ENCODE assay signal across 28 mouse cellular contexts in the genomic region with DNA sequence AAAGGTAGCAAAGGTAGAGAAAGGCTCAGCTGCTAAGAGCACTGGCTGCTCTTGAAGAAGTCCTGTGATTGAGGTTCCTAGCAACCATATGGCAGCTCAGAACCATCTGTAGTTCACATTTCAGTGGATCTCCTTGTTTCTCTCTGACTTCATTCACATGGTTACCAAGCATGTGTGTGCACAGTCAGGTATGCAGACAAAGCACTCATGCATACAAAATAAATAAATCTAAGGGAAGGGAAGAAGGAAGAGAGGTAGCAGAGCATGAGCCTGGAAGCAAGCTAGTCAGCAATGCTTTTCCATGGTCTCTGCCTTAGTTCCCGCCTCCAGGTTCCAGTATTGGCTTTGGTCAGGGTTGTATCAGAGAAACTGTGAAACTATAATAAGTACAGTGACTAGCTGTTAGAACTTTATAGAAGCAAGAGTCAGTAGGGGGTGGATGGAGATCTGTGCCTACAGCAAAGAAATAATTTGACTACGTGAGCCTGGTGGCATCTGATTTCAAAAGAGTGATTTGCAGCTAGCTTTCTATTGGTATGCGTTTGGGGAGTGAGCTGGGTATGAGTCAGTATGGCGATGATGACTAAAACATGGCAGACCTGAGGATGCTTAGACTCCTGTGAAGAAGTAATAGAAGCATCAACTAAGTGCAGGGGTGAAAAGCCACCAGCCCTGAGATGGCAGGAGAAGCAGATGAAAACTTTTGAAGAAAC. TPM values are rescaled to one million over a fixed set of nuclear protein-coding genes. Genes with fewer than 3 reads are reported as not detected.
DNase-seq lines count a peak whose midpoint lies in the region; ATAC-seq and TF ChIP-seq lines count a peak whose summit lies in the region.
"Had no signal": no experiment of that assay in that cellular context is flagged by ENCODE, and none has a peak within 500 bp of the region (broad histone marks: within the 10 kb centered on the region; RNA-seq: fewer than 3 reads in every experiment).

No protein-coding gene starts in this region.

- 77% methylated on average over 4 of the region's 4 CpGs for WGBS in kidney, embryonic 16.5 days

- H3K9me3 ChIP-seq in kidney, embryonic 16.5 days (ENCODE audit: low read length) = no peaks in the 10 kb centered on the region
- H3K9me3 ChIP-seq: G1E; heart, embryonic 12.5 days; heart, embryonic 15.5 days; hindbrain, embryonic 10.5 days; hindbrain, embryonic 13.5 days; intestine, embryonic 15.5 days had no signal

- no peak overlapping the region for H3K4me3 ChIP-seq in kidney, embryonic 16.5 days (ENCODE audit: low read length)
- no peak overlapping the region for H3K4me3 ChIP-seq in embryonic fibroblast, embryonic 13.5 days (ENCODE audit: insufficient read depth, low read length)
- H3K4me3 ChIP-seq: heart, embryonic 12.5 days; heart, embryonic 15.5 days; hindbrain, embryonic 10.5 days; hindbrain, embryonic 13.5 days; intestine, embryonic 15.5 days had no signal

- 0 out of 2 replicates have a peak, but pooled peaks cover 1% of the 10 kb centered on the region for H3K4me1 ChIP-seq in kidney, embryonic 16.5 days (ENCODE audit: insufficient read depth, low read length)
- H3K4me1 ChIP-seq in embryonic fibroblast, embryonic 13.5 days (ENCODE audit: control insufficient read depth, insufficient read depth, low read length) = no peaks in the 10 kb centered on the region
- H3K4me1 ChIP-seq: heart, embryonic 12.5 days; heart, embryonic 15.5 days; hindbrain, embryonic 10.5 days; hindbrain, embryonic 13.5 days; intestine, embryonic 15.5 days had no signal

- H3K9ac ChIP-seq in kidney, embryonic 16.5 days (replicated peaks; ENCODE audit: low read length) = no peak overlapping the region
- H3K9ac ChIP-seq: forebrain, postnatal 0 days; heart, embryonic 12.5 days; heart, embryonic 15.5 days; hindbrain, embryonic 13.5 days; intestine, embryonic 15.5 days had no signal

- H3K4me2 ChIP-seq in kidney, embryonic 16.5 days (replicated peaks; ENCODE audit: low read depth, low read length) = no peak overlapping the region
- H3K4me2 ChIP-seq: heart, embryonic 12.5 days; heart, embryonic 15.5 days; hindbrain, embryonic 13.5 days; intestine, embryonic 15.5 days had no signal

- H3K36me3 ChIP-seq in kidney, embryonic 16.5 days (ENCODE audit: insufficient read depth, low read length) = no peaks in the 10 kb centered on the region
- H3K36me3 ChIP-seq: G1E; heart, embryonic 12.5 days; heart, embryonic 15.5 days; hindbrain, embryonic 10.5 days; hindbrain, embryonic 13.5 days; intestine, embryonic 15.5 days had no signal

- no peak for DNase-seq in frontal cortex, adult 2 months (ENCODE audit: extremely low spot score in 1 of 2, low spot score in 1 of 2)
- DNase-seq in kidney, postnatal 36 days = no peak
- DNase-seq: adrenal gland, adult 8-10 months; adrenal gland, postnatal 25 days; B cell, adult 2 months; cerebellum, adult 18-20 months; cerebellum, adult 9-10 months; cerebellum, postnatal 14 days; forebrain, postnatal 0 days; gastrocnemius, postnatal 10 days; gastrocnemius, postnatal 36 days; heart, postnatal 10 days; heart, postnatal 36 days had no signal

- no peaks in the 10 kb centered on the region; the same call in 1 of the 2 replicates for H3K27me3 ChIP-seq in kidney, embryonic 16.5 days (ENCODE audit: insufficient read depth, low read length)
- H3K27me3 ChIP-seq: CH12.LX; heart, embryonic 12.5 days; heart, embryonic 15.5 days; hindbrain, embryonic 13.5 days; intestine, embryonic 15.5 days had no signal

- no peak overlapping the region for H3K27ac ChIP-seq in kidney, embryonic 16.5 days (ENCODE audit: low read length)
- peak overlapping the region; percentile 65 for H3K27ac ChIP-seq in embryonic fibroblast, embryonic 13.5 days (ENCODE audit: insufficient read depth, low read length)
- H3K27ac ChIP-seq: heart, embryonic 15.5 days; hindbrain, embryonic 10.5 days; hindbrain, embryonic 13.5 days; intestine, embryonic 15.5 days had no signal

- no peak for TF ChIP-seq CTCF in embryonic fibroblast, embryonic 13.5 days (IDR thresholded peaks at IDR 0.05; ENCODE audit: borderline replicate concordance, insufficient read depth, low read length)

- no peak for TF ChIP-seq POLR2A in embryonic fibroblast, embryonic 13.5 days (IDR thresholded peaks at IDR 0.05; ENCODE audit: low read depth, low read length)

- peak; percentile 57; the same call in 1 of the 2 replicates for ATAC-seq in frontal cortex, adult (ENCODE audit: low TSS enrichment)
- peak; percentile 59; the same call in 1 of the 2 replicates for ATAC-seq in kidney, embryonic 16.5 days (ENCODE audit: low FRiP score, low TSS enrichment)
- no peak for ATAC-seq in megakaryocyte-erythroid progenitor cell, adult 5-6 weeks (replicated peaks; ENCODE audit: low FRiP score, low TSS enrichment, poor library complexity, severe bottlenecking)
- ATAC-seq: activated CD4-positive, CD25-positive, alpha-beta regulatory T cell, adult 4 months; forebrain, embryonic 14.5 days; forebrain, postnatal 0 days; hindbrain, embryonic 16.5 days; intestine, embryonic 15.5 days had no signal

RNA-seq across cellular contexts. Expression of a gene that starts 7.9 kb away (rescaled TPM):
- 1.3 and 2.2 TPM in 2 replicates for polyA plus RNA-seq in frontal cortex, adult 2 months (2012; rRNA removed)
- 21.7 and 22.7 TPM in 2 replicates for polyA plus RNA-seq in kidney, embryonic 16.5 days (2015; fragmentation: Nextera tagmentation; extraction: Ambion mirVana)
- 34.7 and 58.0 TPM in 2 replicates for polyA plus RNA-seq in embryonic fibroblast, embryonic 13.5 days (2011; ENCODE audit: insufficient read length, low read depth, missing spikeins)
- total RNA-seq in megakaryocyte-erythroid progenitor cell, adult 5-6 weeks (2014; fragmentation: Nextera tagmentation) = 1.0 TPM in 1 of 2 replicates, not detected in the other
- total RNA-seq in megakaryocyte-erythroid progenitor cell, adult 5-6 weeks (2017) = 0.23 TPM in 1 of 2 replicates, not detected in the other
- total RNA-seq: CH12.LX; granulocyte monocyte progenitor cell, adult 5-6 weeks had no signal
- polyA plus RNA-seq: activated CD4-positive, CD25-positive, alpha-beta regulatory T cell, adult 4 months; G1E had no signal

RNA-seq across cellular contexts. Expression of a gene that starts 54.3 kb away (rescaled TPM):
- 5.0 and 5.7 TPM in 2 replicates for polyA plus RNA-seq in frontal cortex, adult 2 months (2012; rRNA removed)
- 13.6 and 14.7 TPM in 2 replicates for polyA plus RNA-seq in kidney, embryonic 16.5 days (2015; fragmentation: Nextera tagmentation; extraction: Ambion mirVana)
- 11.3 and 13.7 TPM in 2 replicates for polyA plus RNA-seq in embryonic fibroblast, embryonic 13.5 days (2011; ENCODE audit: insufficient read length, low read depth, missing spikeins)
- 39.2 and 43.8 TPM in 2 replicates for total RNA-seq in megakaryocyte-erythroid progenitor cell, adult 5-6 weeks (2014; fragmentation: Nextera tagmentation)
- 31.1 and 56.9 TPM in 2 replicates for total RNA-seq in megakaryocyte-erythroid progenitor cell, adult 5-6 weeks (2017)
